Mouse (Mus musculus): ENCODE measurements at regions not wholly inside any gene's neighbourhood (a gene's known extent, or its start where the extent isn't known, plus 50 kb on each side); places are given as distances from the start of the nearest gene placed in this dataset.

DNA sequence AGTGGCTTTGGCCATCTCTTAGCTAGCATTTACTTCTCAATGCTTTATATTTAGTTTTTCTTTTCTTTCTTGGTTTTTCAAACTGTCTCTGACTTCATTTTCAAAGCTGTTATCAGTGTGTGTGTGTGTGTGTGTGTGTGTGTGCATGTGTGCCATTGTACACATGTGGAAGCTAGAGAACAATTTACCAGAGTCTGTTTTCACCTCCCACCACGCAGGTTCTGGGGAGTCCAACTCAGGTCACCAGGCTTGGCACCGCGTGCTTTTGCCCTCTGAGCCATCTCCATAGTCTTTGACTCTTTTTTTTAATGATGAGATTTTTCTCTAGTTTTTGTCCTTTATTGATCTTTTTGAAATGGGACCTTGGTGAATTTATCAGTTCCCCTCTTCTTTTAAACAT is 93.3 kb upstream of the Gm6657 start:
- TF ChIP-seq TAL1 (conservative IDR thresholded peaks at IDR 0.05; ENCODE audit: low read depth, low read length), result no peak
- no peak for TF ChIP-seq CTCF (IDR thresholded peaks at IDR 0.05; ENCODE audit: low read depth, low read length)
- TF ChIP-seq GATA2 (IDR thresholded peaks at IDR 0.05; ENCODE audit: borderline replicate concordance, low read depth, low read length), result no peak
- no peak for TF ChIP-seq GATA1 (IDR thresholded peaks at IDR 0.05; ENCODE audit: borderline replicate concordance, low read length)
- TF ChIP-seq POLR2AphosphoS5 (IDR thresholded peaks at IDR 0.05; ENCODE audit: insufficient replicate concordance, low read depth, low read length), result no peak
- Histone ChIP-seq H3K4me3 (ENCODE audit: low read depth, low read length) (no peak overlapping the region), H3K36me3 (replicated peaks) (no peaks in the 10 kb centered on the region), H3K4me1 (ENCODE audit: insufficient read depth, low read depth, low read length) (no peaks in the 10 kb centered on the region), H3K27me3 (ENCODE audit: insufficient read depth, low read length) (peaks cover 3% of the 10 kb centered on the region; the same call in 1 of the 2 replicates), H3K9me3 (replicated peaks) (no peaks in the 10 kb centered on the region)
- DNase-seq (ENCODE audit: low spot score), result no peak
- ATAC-seq (ENCODE audit: extremely low read depth, insufficient number of reproducible peaks, low FRiP score, poor library complexity, severe bottlenecking), result no peak

DNA sequence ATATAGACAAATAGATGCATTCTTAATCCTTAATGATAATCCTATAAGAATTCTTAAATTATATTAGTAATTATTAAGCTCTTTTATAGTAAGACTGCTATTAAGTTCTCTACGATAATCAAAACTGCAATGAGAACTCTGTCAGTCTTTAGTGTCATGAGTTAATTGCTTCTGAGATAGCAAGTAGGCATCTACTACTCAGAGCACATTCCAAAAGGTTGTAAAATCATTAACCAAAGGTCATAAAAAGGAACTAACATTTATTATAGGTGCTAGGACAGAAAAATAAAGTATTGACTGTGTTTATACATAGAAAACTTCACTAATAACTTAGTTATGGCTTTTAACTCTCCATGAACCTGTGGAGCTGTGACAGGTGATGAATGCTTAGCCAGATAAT is 84.1 kb upstream of the Gm6657 start:
- no peak for DNase-seq (ENCODE audit: low spot score)
- Histone ChIP-seq H3K36me3 (replicated peaks) (no peaks in the 10 kb centered on the region), H3K4me1 (ENCODE audit: insufficient read depth, low read depth, low read length) (no peaks in the 10 kb centered on the region), H3K4me3 (ENCODE audit: low read depth, low read length) (no peak overlapping the region), H3K9me3 (replicated peaks) (no peaks in the 10 kb centered on the region), H3K27me3 (ENCODE audit: insufficient read depth, low read length) (peaks cover 5% of the 10 kb centered on the region)
- TF ChIP-seq GATA1 (IDR thresholded peaks at IDR 0.05; ENCODE audit: borderline replicate concordance, low read length), result no peak
- TF ChIP-seq POLR2AphosphoS5 (IDR thresholded peaks at IDR 0.05; ENCODE audit: insufficient replicate concordance, low read depth, low read length), result no peak
- no peak for TF ChIP-seq GATA2 (IDR thresholded peaks at IDR 0.05; ENCODE audit: borderline replicate concordance, low read depth, low read length)
- TF ChIP-seq TAL1 (conservative IDR thresholded peaks at IDR 0.05; ENCODE audit: low read depth, low read length), result no peak
- TF ChIP-seq CTCF (IDR thresholded peaks at IDR 0.05; ENCODE audit: low read depth, low read length), result no peak
- ATAC-seq (ENCODE audit: extremely low read depth, insufficient number of reproducible peaks, low FRiP score, poor library complexity, severe bottlenecking), result no peak

DNA sequence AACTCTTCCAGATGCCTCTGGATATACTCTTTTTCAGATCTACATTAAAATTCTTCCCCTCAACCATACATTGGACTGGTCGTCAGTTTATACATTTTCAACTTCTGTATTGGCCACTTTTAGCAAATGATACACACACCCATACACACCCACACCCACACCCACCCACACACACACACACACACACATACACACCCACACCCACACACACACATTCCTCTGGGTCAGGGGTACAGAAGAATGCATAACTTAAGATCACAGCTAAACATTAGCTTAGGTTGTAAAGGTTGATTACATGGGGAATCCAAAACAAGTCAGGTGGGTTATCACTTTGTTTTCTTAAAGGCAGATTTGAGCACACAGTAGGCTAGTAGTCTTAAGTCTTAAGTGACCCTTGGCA is 75.9 kb upstream of the Gm6657 start:
- TF ChIP-seq TAL1 (conservative IDR thresholded peaks at IDR 0.05; ENCODE audit: low read depth, low read length) (no peak), CTCF (IDR thresholded peaks at IDR 0.05; ENCODE audit: low read depth, low read length) (no peak)
- ATAC-seq (ENCODE audit: extremely low read depth, insufficient number of reproducible peaks, low FRiP score, poor library complexity, severe bottlenecking) (no peak), DNase-seq (ENCODE audit: low spot score) (no peak)
- no peak overlapping the region for H3K4me3 ChIP-seq (ENCODE audit: low read depth, low read length)
- H3K4me1 ChIP-seq (ENCODE audit: insufficient read depth, low read depth, low read length), result no peaks in the 10 kb centered on the region
- no peaks in the 10 kb centered on the region for H3K9me3 ChIP-seq (replicated peaks)
- H3K27me3 ChIP-seq (ENCODE audit: insufficient read depth, low read length), result peaks cover 4% of the 10 kb centered on the region
- H3K36me3 ChIP-seq (replicated peaks), result no peaks in the 10 kb centered on the region

DNA sequence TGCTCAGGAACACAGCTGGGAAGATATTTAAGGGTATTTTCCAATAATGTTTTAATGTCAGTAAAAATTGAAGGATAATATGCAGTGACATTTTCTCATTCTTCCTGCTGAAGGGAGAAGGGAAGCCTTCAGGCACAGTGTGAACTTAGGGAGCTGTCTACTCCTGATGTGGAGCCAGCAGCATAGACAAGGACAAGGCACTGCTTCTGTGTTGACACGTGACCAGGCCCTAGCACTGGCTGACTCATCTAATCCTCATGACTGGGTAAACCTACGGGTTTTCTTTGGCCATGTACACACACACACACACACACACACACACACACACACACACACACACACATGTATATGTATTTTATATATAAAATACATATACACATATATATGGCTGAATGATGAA is 74.8 kb upstream of the Gm6657 start:
- ATAC-seq (ENCODE audit: extremely low read depth, insufficient number of reproducible peaks, low FRiP score, poor library complexity, severe bottlenecking) (no peak), DNase-seq (ENCODE audit: low spot score) (no peak)
- H3K27me3 ChIP-seq (ENCODE audit: insufficient read depth, low read length), result peaks cover 2% of the 10 kb centered on the region
- H3K4me1 ChIP-seq (ENCODE audit: insufficient read depth, low read depth, low read length), result no peaks in the 10 kb centered on the region
- TF ChIP-seq GATA2 (IDR thresholded peaks at IDR 0.05; ENCODE audit: borderline replicate concordance, low read depth, low read length), result no peak
- TF ChIP-seq GATA1 (IDR thresholded peaks at IDR 0.05; ENCODE audit: borderline replicate concordance, low read length), result no peak
- no peak for TF ChIP-seq CTCF (IDR thresholded peaks at IDR 0.05; ENCODE audit: low read depth, low read length)
- no peak for TF ChIP-seq TAL1 (conservative IDR thresholded peaks at IDR 0.05; ENCODE audit: low read depth, low read length)
- no peak for TF ChIP-seq POLR2AphosphoS5 (IDR thresholded peaks at IDR 0.05; ENCODE audit: insufficient replicate concordance, low read depth, low read length)
- H3K4me3 ChIP-seq (ENCODE audit: low read depth, low read length), result no peak overlapping the region
- no peaks in the 10 kb centered on the region for H3K36me3 ChIP-seq (replicated peaks)
- H3K9me3 ChIP-seq (replicated peaks), result no peaks in the 10 kb centered on the region

DNA sequence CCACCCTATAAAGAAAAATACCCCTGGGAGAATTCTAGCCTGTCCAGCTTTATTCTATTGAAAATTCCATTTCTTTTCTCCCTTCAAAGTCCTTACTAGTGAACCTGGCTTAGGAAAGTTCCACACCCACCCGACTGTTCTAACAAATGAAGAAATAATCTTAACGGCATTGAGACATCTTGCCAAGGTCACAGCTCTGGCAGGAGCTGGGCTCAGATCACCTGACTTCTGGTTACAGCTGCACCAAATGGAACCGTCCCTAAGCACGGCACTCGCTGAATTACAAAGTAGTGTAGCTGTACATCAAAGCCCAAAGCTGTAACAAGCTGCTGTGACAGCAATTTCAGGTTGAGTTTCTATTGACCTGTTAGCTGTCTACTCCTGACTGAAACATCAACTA is 74.2 kb upstream of the Gm6657 start:
- H3K9me3 ChIP-seq (replicated peaks), result no peaks in the 10 kb centered on the region
- ATAC-seq (ENCODE audit: extremely low read depth, insufficient number of reproducible peaks, low FRiP score, poor library complexity, severe bottlenecking) (no peak), DNase-seq (ENCODE audit: low spot score) (no peak)
- no peaks in the 10 kb centered on the region for H3K36me3 ChIP-seq (replicated peaks)
- no peak for TF ChIP-seq GATA2 (IDR thresholded peaks at IDR 0.05; ENCODE audit: borderline replicate concordance, low read depth, low read length)
- no peak for TF ChIP-seq POLR2AphosphoS5 (IDR thresholded peaks at IDR 0.05; ENCODE audit: insufficient replicate concordance, low read depth, low read length)
- TF ChIP-seq CTCF (IDR thresholded peaks at IDR 0.05; ENCODE audit: low read depth, low read length), result no peak
- TF ChIP-seq TAL1 (conservative IDR thresholded peaks at IDR 0.05; ENCODE audit: low read depth, low read length), result no peak
- TF ChIP-seq GATA1 (IDR thresholded peaks at IDR 0.05; ENCODE audit: borderline replicate concordance, low read length), result no peak
- H3K4me3 ChIP-seq (ENCODE audit: low read depth, low read length), result no peak overlapping the region
- no peaks in the 10 kb centered on the region for H3K4me1 ChIP-seq (ENCODE audit: insufficient read depth, low read depth, low read length)
- H3K27me3 ChIP-seq (ENCODE audit: insufficient read depth, low read length), result peaks cover 2% of the 10 kb centered on the region; the same call in 1 of the 2 replicates

DNA sequence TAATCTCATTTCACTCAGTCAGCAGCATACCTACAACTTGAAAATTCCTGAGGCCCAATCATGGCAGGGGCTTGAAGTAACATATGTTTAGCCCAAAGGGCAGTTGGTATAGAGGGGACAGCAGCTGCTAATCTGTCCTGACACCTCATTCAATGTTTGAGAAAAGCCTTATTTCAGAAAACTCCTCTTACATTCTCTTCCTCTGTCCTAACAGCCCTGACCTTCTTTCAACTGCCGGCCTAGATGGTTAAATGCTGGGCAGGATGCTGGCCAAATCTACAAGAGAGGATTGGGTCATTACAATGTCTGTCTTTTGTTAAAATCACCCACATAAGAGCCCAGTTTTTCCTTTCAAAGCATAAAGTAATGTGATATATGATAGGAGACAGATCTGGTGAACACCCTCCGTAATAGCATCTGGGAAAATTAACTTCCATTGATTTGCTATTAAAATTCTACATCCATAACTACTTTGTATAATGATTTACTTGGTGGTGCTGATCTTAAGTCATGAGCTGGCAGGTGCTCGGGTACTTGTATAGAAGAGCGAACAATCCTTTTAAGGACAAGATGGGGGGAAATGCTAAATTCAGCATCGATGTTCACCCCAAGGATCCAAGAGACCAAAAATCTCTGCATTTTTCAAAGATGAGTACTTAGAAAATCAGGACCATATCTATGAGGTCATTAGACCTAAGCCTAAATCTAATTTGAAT is 64.8 kb upstream of the Gm6657 start:
- no peak for ATAC-seq (ENCODE audit: extremely low read depth, insufficient number of reproducible peaks, low FRiP score, poor library complexity, severe bottlenecking)

More for the DNA sequence above, 64.8 kb upstream of the Gm6657 start:
- no peaks in the 10 kb centered on the region for H3K36me3 ChIP-seq (replicated peaks)
- no peak for DNase-seq (ENCODE audit: low spot score)
- H3K9me3 ChIP-seq (replicated peaks), result no peaks in the 10 kb centered on the region
- TF ChIP-seq POLR2AphosphoS5 (IDR thresholded peaks at IDR 0.05; ENCODE audit: insufficient replicate concordance, low read depth, low read length), result no peak
- TF ChIP-seq GATA1 (IDR thresholded peaks at IDR 0.05; ENCODE audit: borderline replicate concordance, low read length), result no peak
- no peak for TF ChIP-seq CTCF (IDR thresholded peaks at IDR 0.05; ENCODE audit: low read depth, low read length)
- TF ChIP-seq TAL1 (conservative IDR thresholded peaks at IDR 0.05; ENCODE audit: low read depth, low read length), result no peak
- TF ChIP-seq GATA2 (IDR thresholded peaks at IDR 0.05; ENCODE audit: borderline replicate concordance, low read depth, low read length), result no peak
- no peaks in the 10 kb centered on the region for H3K4me1 ChIP-seq (ENCODE audit: insufficient read depth, low read depth, low read length)
- H3K27me3 ChIP-seq (ENCODE audit: insufficient read depth, low read length), result peaks cover 10% of the 10 kb centered on the region
- no peak overlapping the region for H3K4me3 ChIP-seq (ENCODE audit: low read depth, low read length)
